Mouse (Mus musculus) cerebellum, adult 9-10 months (tissue): ENCODE results near the gene Smlr1.

Experiments used
- DNase-seq: peaks from one replicate; pipeline ENCODE4 v3.0.0; 2022

Smlr1 gene

DNA sequence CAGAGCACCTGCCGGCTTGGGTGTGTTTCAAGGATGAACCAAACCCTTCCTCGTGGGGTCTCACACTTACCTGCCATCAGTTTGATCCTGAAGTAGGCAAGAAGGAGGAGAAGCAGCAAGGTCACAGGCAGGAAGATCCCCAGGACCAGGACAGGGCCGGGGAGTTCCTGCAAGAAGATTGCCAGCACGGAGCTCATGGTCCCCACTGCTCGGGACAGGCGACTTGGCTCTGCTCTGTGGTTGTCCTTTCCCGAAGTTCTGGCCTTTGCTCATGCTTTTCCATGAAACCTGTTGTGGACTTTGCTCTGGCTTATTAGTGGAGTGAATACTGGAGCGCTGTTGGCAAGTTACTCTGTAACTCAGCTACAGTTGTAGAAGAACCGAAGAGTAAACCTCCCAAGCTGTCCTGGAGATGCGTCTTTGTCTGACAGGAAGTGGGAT lies at the start of gene Smlr1:
TSS of gene Smlr1 (minus strand) at position 377 of the 441 bp plus-strand sequence.
- no peak for DNase-seq

- DNase-seq: peak; percentile 7
Observed at GRCm38 (mm10) chr10:25584899-25585298, 48.8 kb upstream of the Smlr1 start.

- DNase-seq: no peak
Observed at GRCm38 (mm10) chr10:25580066-25580465, 44.0 kb upstream of the Smlr1 start.

- no peak for DNase-seq
Observed at GRCm38 (mm10) chr10:25571319-25572240, 35.5 kb upstream of the Smlr1 start.

DNA sequence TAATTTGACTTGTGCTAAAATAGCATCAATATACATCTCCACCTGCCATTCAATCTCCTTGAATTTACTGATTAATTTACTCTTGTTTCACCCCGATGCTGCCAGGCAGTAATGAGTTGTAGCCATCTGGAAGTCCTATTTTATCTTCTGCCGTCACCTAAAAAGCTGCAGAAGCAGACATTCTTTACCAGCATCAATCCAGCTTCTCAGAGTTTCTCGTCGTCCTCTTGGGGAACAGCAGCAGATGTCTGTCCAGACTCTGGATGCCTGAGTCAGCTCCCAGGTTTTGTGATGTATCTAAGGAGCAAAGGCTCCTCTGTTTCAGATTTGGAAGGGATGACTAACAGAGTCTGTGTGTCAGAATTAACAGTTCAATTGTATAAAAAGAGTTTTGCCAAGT lies 16.9 kb upstream of the Smlr1 start:
- DNase-seq: no peak

DNA sequence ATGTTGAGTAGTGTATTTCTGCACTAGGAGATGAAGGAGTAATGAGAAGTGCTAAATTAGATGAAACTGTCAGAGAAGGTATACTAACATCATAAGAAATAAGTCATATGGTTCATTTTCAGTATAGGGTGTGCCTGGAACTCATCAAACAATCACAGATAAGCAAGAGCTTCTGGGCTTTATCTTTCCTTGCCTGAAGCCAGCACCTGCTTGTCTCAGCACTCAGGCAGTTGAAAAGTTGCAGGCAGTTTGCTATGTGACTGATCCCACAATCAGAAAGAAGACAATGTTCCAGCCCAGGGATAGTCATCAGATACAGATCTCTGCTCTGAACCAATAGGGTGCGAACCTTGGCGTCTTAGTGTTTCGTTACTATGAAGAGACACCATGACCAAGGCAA lies 5.0 kb upstream of the Smlr1 start:
- no peak for DNase-seq

- no peak for DNase-seq
Observed at GRCm38 (mm10) chr10:25539771-25540168, 3.7 kb upstream of the Smlr1 start.

GRCm38 (mm10) chr10:25539146-25539770 lies 3.2 kb upstream of the Smlr1 start:
- peak; percentile 8 for DNase-seq

GRCm38 (mm10) chr10:25538738-25539137 lies 2.7 kb upstream of the Smlr1 start:
- no peak for DNase-seq

DNA sequence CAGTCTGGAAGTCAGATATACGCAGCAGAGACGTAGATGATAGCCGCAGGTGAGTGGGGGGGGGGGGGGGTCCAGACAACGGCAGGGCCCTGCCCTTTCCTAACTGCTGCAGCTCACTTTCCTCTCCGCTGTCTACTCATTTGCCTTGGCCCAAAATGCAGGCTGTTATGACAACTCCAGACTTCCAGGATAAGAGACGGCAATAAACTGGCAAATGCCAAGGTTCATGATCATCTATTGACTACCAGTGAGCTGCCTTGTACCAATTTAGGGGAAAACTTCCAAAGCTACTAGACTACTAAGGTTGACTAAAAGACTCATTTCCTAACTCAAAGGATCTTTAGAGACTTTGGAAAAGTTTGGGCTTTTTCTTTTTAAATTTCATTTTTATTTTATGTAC lies 554 bp upstream of the Smlr1 start:
- DNase-seq: no peak

GRCm38 (mm10) chr10:25534467-25534866 lies 1.6 kb downstream of the Smlr1 start:
- no peak for DNase-seq

DNA sequence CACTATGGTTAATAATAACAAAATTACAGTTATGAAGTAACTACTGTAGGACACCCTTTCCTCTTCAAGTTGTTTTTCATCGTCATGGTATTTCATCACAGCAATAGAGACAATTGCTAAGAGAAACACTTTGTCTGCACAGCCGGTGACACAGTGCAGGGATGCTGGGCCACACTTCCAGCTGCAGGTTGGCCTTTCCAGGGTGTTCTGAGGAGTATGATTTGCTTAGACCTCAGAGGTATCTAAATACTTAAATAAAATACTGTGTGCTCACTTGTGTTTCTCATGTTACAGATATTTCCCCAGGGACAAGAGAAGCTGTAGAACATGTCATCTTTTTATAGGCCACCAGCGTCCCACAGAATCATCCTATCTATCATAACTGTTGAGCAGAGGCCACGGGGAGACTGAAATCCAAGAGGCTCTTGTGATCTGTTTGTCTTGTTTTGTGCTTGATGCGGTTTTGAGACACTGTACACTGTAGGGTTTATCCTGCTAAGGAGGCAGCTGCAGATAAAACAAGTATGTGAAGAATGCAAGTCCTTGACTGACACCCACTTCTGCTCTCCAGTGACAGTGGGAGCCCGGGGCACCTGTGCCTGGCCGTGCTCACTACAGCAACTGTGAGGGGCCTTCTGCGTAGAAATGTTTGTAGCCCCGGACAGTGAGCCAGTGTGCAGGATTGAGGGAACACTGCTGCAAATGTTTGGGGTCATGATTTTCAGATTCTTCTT lies 2.4 kb downstream of the Smlr1 start:
- DNase-seq: no peak

- DNase-seq: no peak
Observed at GRCm38 (mm10) chr10:25533105-25533504, 3.0 kb downstream of the Smlr1 start.

- DNase-seq: no peak
Observed at GRCm38 (mm10) chr10:25531335-25531734, 4.7 kb downstream of the Smlr1 start.

DNA sequence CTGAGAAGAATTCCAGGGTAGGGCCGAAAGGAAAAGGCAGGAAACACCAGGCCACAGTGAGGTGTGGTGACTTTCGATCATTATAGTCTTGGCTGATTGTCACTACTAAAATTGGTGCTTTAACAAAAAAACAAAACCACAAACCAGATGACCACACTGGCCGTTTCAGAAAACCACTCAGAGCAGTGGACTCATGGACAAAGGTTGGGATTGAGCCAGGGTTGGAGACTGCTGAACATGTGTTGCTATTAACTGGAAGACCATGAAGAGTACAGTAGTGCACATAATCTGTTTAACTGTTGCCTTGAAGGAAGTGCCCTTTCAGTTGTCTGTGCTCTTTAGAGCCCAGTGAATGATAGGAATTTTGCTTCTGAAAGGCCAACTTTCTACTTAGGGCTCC lies 8.9 kb downstream of the Smlr1 start:
- DNase-seq: no peak

DNA sequence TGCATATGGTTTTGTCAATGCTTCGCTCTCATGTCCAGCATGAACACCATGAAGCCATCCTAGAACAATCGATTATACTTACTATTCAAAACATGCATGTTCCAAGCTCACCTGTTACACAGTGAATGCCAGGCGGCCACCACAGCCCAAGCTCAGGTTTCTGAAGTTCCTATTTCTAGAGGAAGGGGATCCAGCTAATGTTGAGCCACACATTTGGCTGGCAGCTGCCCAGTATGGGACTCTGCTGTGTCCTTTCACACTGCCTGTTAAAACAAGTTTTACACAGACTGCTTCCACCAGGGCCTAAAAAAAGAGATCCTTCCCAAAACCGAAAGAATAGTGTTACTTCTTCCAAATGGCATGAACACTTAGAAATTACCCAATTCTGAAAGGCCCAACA lies 9.4 kb downstream of the Smlr1 start:
- DNase-seq: no peak

GRCm38 (mm10) chr10:25526156-25526555 lies 9.9 kb downstream of the Smlr1 start:
- DNase-seq: no peak

- no peak for DNase-seq
Observed at GRCm38 (mm10) chr10:25523727-25524126, 12.3 kb downstream of the Smlr1 start.

DNA sequence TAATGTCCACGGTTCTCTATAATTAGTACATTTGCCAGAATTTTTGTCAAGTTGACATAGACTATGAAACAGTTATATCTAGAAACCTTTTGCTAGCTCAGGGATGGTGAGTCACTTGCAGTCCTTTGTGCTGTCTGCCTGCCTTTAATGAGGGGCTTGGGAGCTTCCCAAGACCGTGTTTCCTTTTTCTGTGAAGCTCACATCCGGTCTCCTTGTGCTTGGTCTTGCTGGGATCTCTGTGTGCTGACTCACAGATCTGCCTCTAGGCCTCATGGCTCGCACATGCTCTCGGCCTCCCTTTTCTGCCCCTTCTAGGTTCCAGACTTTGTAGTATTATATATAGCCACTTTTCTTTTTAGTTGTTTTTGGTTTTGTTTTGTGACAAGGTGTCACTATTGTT lies 15.6 kb downstream of the Smlr1 start:
- no peak for DNase-seq

DNA sequence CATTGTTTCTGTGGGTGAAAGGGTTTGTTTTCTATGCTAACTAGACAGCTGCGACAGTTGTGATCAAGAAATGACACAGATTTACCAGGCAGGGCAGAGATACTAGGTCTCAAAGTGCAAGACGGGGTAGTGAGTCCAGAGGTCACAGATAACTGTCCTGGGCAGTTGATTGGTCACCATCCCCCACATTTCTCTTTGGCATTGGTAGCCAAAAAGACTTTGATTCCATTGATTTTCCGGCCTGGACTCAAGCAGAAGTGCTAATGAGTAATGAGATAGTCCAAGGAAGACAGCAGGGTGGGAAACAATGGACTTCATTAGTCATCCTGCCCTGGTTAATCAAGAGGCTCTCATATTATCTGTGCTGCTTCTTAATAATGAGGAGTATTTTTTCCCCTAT lies 16.1 kb downstream of the Smlr1 start:
- DNase-seq: no peak

- no peak for DNase-seq
Observed at GRCm38 (mm10) chr10:25513821-25514220, 22.2 kb downstream of the Smlr1 start.

DNA sequence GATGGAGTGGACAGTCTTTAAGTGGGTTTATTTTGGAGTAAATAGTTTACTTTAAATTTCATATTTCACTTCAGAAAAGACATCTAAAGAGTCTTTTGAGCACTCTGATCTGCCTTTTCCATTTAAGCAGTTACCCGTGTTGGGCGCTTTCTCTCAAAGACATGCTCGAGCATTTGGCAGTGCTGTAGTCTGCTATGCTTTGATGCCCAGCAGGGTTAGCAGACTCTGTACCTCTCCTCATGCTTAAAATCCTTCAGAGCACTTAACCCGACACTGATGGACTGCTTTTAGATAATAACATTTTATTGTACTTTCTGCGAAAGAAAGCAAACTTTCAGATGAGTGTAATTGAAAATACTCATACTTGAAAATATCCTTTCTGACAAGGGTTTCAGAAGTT lies 32.8 kb downstream of the Smlr1 start:
- no peak for DNase-seq

GRCm38 (mm10) chr10:25499323-25500071 lies 36.6 kb downstream of the Smlr1 start:
- DNase-seq: no peak
